Comparison of ENCODE assay signal across 20 mouse cellular contexts in the genomic region with DNA sequence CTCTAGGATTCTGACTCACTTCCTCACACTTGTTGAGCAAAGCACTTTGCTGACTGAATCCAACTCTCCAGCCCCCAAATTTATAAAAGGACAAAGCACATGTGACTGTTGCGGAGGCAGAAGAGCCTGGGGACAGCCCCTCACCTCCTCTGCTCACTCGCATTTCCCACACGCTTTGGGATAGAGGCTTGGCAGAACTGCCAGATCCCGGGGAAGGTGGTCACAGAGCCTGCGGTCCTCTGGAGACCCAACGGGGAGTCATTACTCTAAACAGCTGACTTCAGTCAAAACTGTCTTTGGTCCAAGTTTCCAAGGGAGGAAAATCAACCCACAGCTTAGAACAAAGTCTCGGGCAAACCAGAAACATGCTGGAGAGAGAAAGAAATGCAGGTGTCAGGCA.
DNase-seq lines count a peak whose midpoint lies in the region; ATAC-seq lines count a peak whose summit lies in the region.
"Had no signal": no experiment of that assay in that cellular context is flagged by ENCODE, and none has a peak within 500 bp of the region (broad histone marks: within the 10 kb centered on the region; RNA-seq: fewer than 3 reads in every experiment).

No protein-coding gene starts in this region.

- H3K4me1 ChIP-seq in limb, embryonic 12.5 days (replicated peaks) = peaks cover 23% of the 10 kb centered on the region

- no peak overlapping the region for H3K9ac ChIP-seq in limb, embryonic 12.5 days (replicated peaks)
- H3K9ac ChIP-seq: forebrain, embryonic 15.5 days; hindbrain, embryonic 14.5 days; liver, postnatal 0 days had no signal

- H3K27me3 ChIP-seq in limb, embryonic 12.5 days = no peaks in the 10 kb centered on the region; the same call in 1 of the 2 replicates
- H3K27me3 ChIP-seq: forebrain, embryonic 15.5 days had no signal

- DNase-seq in heart, adult 18-20 months = peak; percentile 21 to 35
- DNase-seq in heart, adult 9 months (ENCODE audit: low spot score in 2 of 2) = no peak
- peak; percentile 26 for DNase-seq in right cerebral cortex, adult 18-20 months
- DNase-seq in right cerebral cortex, postnatal 14 days = no peak
- no peak for DNase-seq in adrenal gland, adult 18-20 months (ENCODE audit: low spot score in 2 of 2)
- DNase-seq: adrenal gland, postnatal 36 days; cerebellum, postnatal 10 days; embryo, embryonic 11 days; kidney, adult 8-10 months; liver; liver, postnatal 0 days; lung, postnatal 14 days; thymus, adult 18-20 months had no signal

- no peak overlapping the region for H3K4me2 ChIP-seq in limb, embryonic 12.5 days
- H3K4me2 ChIP-seq: forebrain, embryonic 15.5 days; hindbrain, embryonic 14.5 days had no signal

- WGBS in limb, embryonic 12.5 days = 66% methylated on average over 7 of the region's 7 CpGs

- ATAC-seq in limb, embryonic 12.5 days (ENCODE audit: insufficient number of reproducible peaks, insufficient read depth, low FRiP score, low TSS enrichment, low read depth) = no peak
- no peak for ATAC-seq in cerebellum, adult (ENCODE audit: insufficient number of reproducible peaks, low FRiP score, low TSS enrichment)
- no peak for ATAC-seq in CD4-positive, CD25-positive, alpha-beta regulatory T cell, adult 4 months
- ATAC-seq: activated CD4-positive, CD25-positive, alpha-beta regulatory T cell, adult 4 months; forebrain, embryonic 15.5 days; Patski had no signal

- no peak overlapping the region for H3K4me3 ChIP-seq in limb, embryonic 12.5 days (replicated peaks)
- H3K4me3 ChIP-seq: forebrain, embryonic 15.5 days had no signal

- 0 out of 2 replicates have a peak overlapping the region, but pooled peaks have one; percentile 17 for H3K27ac ChIP-seq in limb, embryonic 12.5 days
- H3K27ac ChIP-seq: forebrain, embryonic 15.5 days; hindbrain, embryonic 14.5 days had no signal

- no peaks in the 10 kb centered on the region for H3K9me3 ChIP-seq in limb, embryonic 12.5 days
- H3K9me3 ChIP-seq: forebrain, embryonic 15.5 days had no signal

- H3K36me3 ChIP-seq in limb, embryonic 12.5 days = no peaks in the 10 kb centered on the region
- H3K36me3 ChIP-seq: forebrain, embryonic 15.5 days had no signal

Comparison
In these comparisons a context has a peak if more than half of its experiments do, and no peak if none do; other contexts are left out.
1. DNase-seq: peak in heart, adult 18-20 months (2 of 2) and right cerebral cortex, adult 18-20 months (single experiment); none in heart, adult 9 months (0 of 2), right cerebral cortex, postnatal 14 days (single experiment) and adrenal gland, adult 18-20 months (0 of 2).